Mouse (Mus musculus) embryonic facial prominence, embryonic 12.5 days (tissue): Measurements from ENCODE around the gene Cenph. TPM values are rescaled to one million over a fixed set of nuclear protein-coding genes. Genes with fewer than 3 reads are reported as not detected.
A peak's percentile ranks its signal among the peaks of the same experiment; 100 is the strongest.
"Not testable (repeated sequence)": the region's sequence is repeated elsewhere in the genome, so short reads cannot be mapped to it uniquely, and the experiment has no call there.

ENCODE experiments used
- ATAC-seq: fragments of 200-750 bp; cut with Nextera tagmentation; 2 replicates; pipeline ENCODE4 v1.8.0; 2017; ENCODE audit not compliant: insufficient number of reproducible peaks, insufficient read depth, low FRiP score, low TSS enrichment
- H3K27ac ChIP-seq: fragments of 300-500 bp; sonication (generic); 2 replicates; pipeline ENCODE4 v1.5.1; 2016; ENCODE audit warnings: mild to moderate bottlenecking
- H3K27me3 ChIP-seq: fragments of 300-500 bp; sonication (generic); 2 replicates; pipeline ENCODE4 v1.6.1; 2016; ENCODE audit warnings: mild to moderate bottlenecking, moderate library complexity
- H3K36me3 ChIP-seq: fragments of 300-500 bp; sonication (generic); 2 replicates; pipeline ENCODE4 v1.6.1; 2016; ENCODE audit warnings: mild to moderate bottlenecking
- H3K4me1 ChIP-seq: fragments of 300-500 bp; sonication (generic); 2 replicates; pipeline ENCODE4 v1.6.1; 2016
- H3K4me2 ChIP-seq: fragments of 300-500 bp; sonication (generic); replicated peaks from 2 replicates; pipeline ENCODE4 v1.6.1; 2016; ENCODE audit warnings: mild to moderate bottlenecking, moderate library complexity
- H3K4me3 ChIP-seq: fragments of 300-500 bp; sonication (generic); 2 replicates; pipeline ENCODE4 v1.5.1; 2016; ENCODE audit warnings: mild to moderate bottlenecking
- H3K9ac ChIP-seq: fragments of 300-500 bp; sonication (generic); 2 replicates; pipeline ENCODE4 v1.6.1; 2016; ENCODE audit warnings: mild to moderate bottlenecking, moderate library complexity
- H3K9me3 ChIP-seq: fragments of 300-500 bp; sonication (generic); 2 replicates; pipeline ENCODE4 v1.6.1; 2016; ENCODE audit warnings: mild to moderate bottlenecking, moderate library complexity
- WGBS: fragments of 180-500 bp; shearing (Covaris S2); methylation state at CpG from one replicate; pipeline ENCODE4 v1.1.7; 2016; 5-methylcytosine and 5-hydroxymethylcytosine counted together
- polyA plus RNA-seq: library from polyadenylated mRNA; unstranded; fragments of >200 nt; fragmentation: Nextera tagmentation; extraction: Ambion mirVana; gene quantifications from 2 replicates; pipeline ENCODE4 v1.2.1, GENCODE M21; 2016

The Cenph gene
- 44.3 and 50.3 TPM in 2 replicates for polyA plus RNA-seq

GRCm38 (mm10) chr13:100775252-100776055 lies at the start of gene Cenph:
Gene Cenph (minus strand): TSS chr13:100775899.
- under 1% methylated on average over 46 of the region's 46 CpGs for WGBS
- H3K27me3 ChIP-seq: no peaks in the 10 kb centered on the region
- H3K36me3 ChIP-seq: peaks cover 29% of the 10 kb centered on the region
- H3K4me3 ChIP-seq: peak within 1 kb of the TSS; percentile 87
- H3K9ac ChIP-seq: peak within 1 kb of the TSS; percentile 70
- ATAC-seq: peak; percentile 81
- H3K4me2 ChIP-seq: peak within 1 kb of the TSS; percentile 89
- peaks cover 16% of the 10 kb centered on the region for H3K4me1 ChIP-seq
- no peaks in the 10 kb centered on the region for H3K9me3 ChIP-seq
- 0 out of 2 replicates have a peak within 1 kb of the TSS, but pooled peaks have one; percentile 42 for H3K27ac ChIP-seq

- Histone ChIP-seq H3K27me3 (no peaks in the 10 kb centered on the region), H3K4me3 (no peak overlapping the region), H3K4me1 (no peaks in the 10 kb centered on the region), H3K9ac (no peak overlapping the region), H3K27ac (no peak overlapping the region), H3K4me2 (no peak overlapping the region), H3K36me3 (peaks cover 46% of the 10 kb centered on the region), H3K9me3 (no peaks in the 10 kb centered on the region)
- 95% methylated on average over 3 of the region's 3 CpGs for WGBS
- ATAC-seq: no peak
Observed at GRCm38 (mm10) chr13:100824916-100825315, 49.2 kb upstream of the Cenph start.

- WGBS: 89% methylated on average over 6 of the region's 6 CpGs
- Histone ChIP-seq H3K9ac (no peak overlapping the region), H3K4me1 (no peaks in the 10 kb centered on the region), H3K4me3 (no peak overlapping the region), H3K27me3 (no peaks in the 10 kb centered on the region), H3K27ac (no peak overlapping the region), H3K9me3 (no peaks in the 10 kb centered on the region), H3K4me2 (no peak overlapping the region), H3K36me3 (peaks cover 51% of the 10 kb centered on the region)
- no peak for ATAC-seq
Observed at GRCm38 (mm10) chr13:100824306-100824705, 48.6 kb upstream of the Cenph start.

- WGBS: 94% methylated on average over 3 of the region's 3 CpGs
- no peak for ATAC-seq
- H3K4me3 ChIP-seq: no peak overlapping the region
- no peaks in the 10 kb centered on the region for H3K27me3 ChIP-seq
- H3K36me3 ChIP-seq: peaks cover 53% of the 10 kb centered on the region
- no peaks in the 10 kb centered on the region for H3K4me1 ChIP-seq
- H3K9ac ChIP-seq: no peak overlapping the region
- H3K27ac ChIP-seq: no peak overlapping the region
- H3K4me2 ChIP-seq: no peak overlapping the region
- H3K9me3 ChIP-seq: no peaks in the 10 kb centered on the region
Observed at GRCm38 (mm10) chr13:100823863-100824262, 48.2 kb upstream of the Cenph start.

- Histone ChIP-seq H3K4me3 (no peak overlapping the region), H3K4me2 (no peak overlapping the region), H3K36me3 (peaks cover 67% of the 10 kb centered on the region), H3K27me3 (no peaks in the 10 kb centered on the region), H3K27ac (no peak overlapping the region), H3K9ac (no peak overlapping the region), H3K4me1 (no peaks in the 10 kb centered on the region), H3K9me3 (no peaks in the 10 kb centered on the region)
- no peak for ATAC-seq
- 92% methylated on average over 6 of the region's 6 CpGs for WGBS
Observed at GRCm38 (mm10) chr13:100814451-100814850, 38.8 kb upstream of the Cenph start.

- Histone ChIP-seq H3K9me3 (no peaks in the 10 kb centered on the region), H3K4me3 (no peak overlapping the region), H3K4me2 (no peak overlapping the region), H3K36me3 (peaks cover 69% of the 10 kb centered on the region), H3K27ac (no peak overlapping the region), H3K27me3 (no peaks in the 10 kb centered on the region), H3K9ac (no peak overlapping the region), H3K4me1 (no peaks in the 10 kb centered on the region)
- 92% methylated on average over 3 of the region's 3 CpGs for WGBS
- ATAC-seq: no peak
Observed at GRCm38 (mm10) chr13:100805776-100806175, 30.1 kb upstream of the Cenph start.

- Histone ChIP-seq H3K4me3 (no peak overlapping the region), H3K9ac (no peak overlapping the region)
- WGBS: 85% methylated on average over 6 of the region's 6 CpGs
Observed at GRCm38 (mm10) chr13:100797171-100797570, 21.5 kb upstream of the Cenph start.

GRCm38 (mm10) chr13:100789083-100789482 lies 13.4 kb upstream of the Cenph start:
- H3K4me2 ChIP-seq: no peak overlapping the region
- peaks cover 11% of the 10 kb centered on the region for H3K4me1 ChIP-seq
- no peak overlapping the region for H3K4me3 ChIP-seq
- no peak for ATAC-seq
- WGBS: 76% methylated on average over 3 of the region's 3 CpGs
- peaks cover 3% of the 10 kb centered on the region; the same call in 1 of the 2 replicates for H3K36me3 ChIP-seq
- no peak overlapping the region for H3K9ac ChIP-seq
- H3K27me3 ChIP-seq: no peaks in the 10 kb centered on the region
- no peaks in the 10 kb centered on the region for H3K9me3 ChIP-seq
- H3K27ac ChIP-seq: no peak overlapping the region

More at GRCm38 (mm10) chr13:100797171-100797570, 21.5 kb upstream of the Cenph start:
- Histone ChIP-seq H3K36me3 (peaks cover 13% of the 10 kb centered on the region), H3K9me3 (no peaks in the 10 kb centered on the region), H3K4me1 (no peaks in the 10 kb centered on the region), H3K4me2 (no peak overlapping the region), H3K27me3 (no peaks in the 10 kb centered on the region), H3K27ac (no peak overlapping the region)
- ATAC-seq: no peak

GRCm38 (mm10) chr13:100788057-100788456 lies 12.4 kb upstream of the Cenph start:
- H3K27me3 ChIP-seq, H3K4me2 ChIP-seq, H3K4me3 ChIP-seq, H3K9ac ChIP-seq, H3K9me3 ChIP-seq, H3K27ac ChIP-seq, ATAC-seq: not testable (repeated sequence)
- H3K36me3 ChIP-seq: peaks cover 13% of the 10 kb centered on the region
- WGBS: 92% methylated on average over 13 of the region's 14 CpGs
- H3K4me1 ChIP-seq: peaks cover 16% of the 10 kb centered on the region

- Histone ChIP-seq H3K4me1 (peaks cover 16% of the 10 kb centered on the region), H3K36me3 (peaks cover 17% of the 10 kb centered on the region), H3K27me3 (no peaks in the 10 kb centered on the region), H3K9ac (no peak overlapping the region), H3K9me3 (no peaks in the 10 kb centered on the region), H3K4me3 (no peak overlapping the region), H3K27ac (no peak overlapping the region), H3K4me2 (no peak overlapping the region)
- 68% methylated on average over 6 of the region's 6 CpGs for WGBS
- no peak for ATAC-seq
Observed at GRCm38 (mm10) chr13:100787316-100788010, 11.8 kb upstream of the Cenph start.

GRCm38 (mm10) chr13:100786414-100786867 lies 10.7 kb upstream of the Cenph start, which contains the start of gene Ccnb1:
Gene Ccnb1 (minus strand): TSS chr13:100786570.
- Histone ChIP-seq H3K4me2 (peak within 1 kb of the TSS; percentile 69), H3K9me3 (no peaks in the 10 kb centered on the region), H3K4me3 (peak within 1 kb of the TSS; percentile 67), H3K9ac (peak within 1 kb of the TSS; percentile 72), H3K4me1 (peaks cover 16% of the 10 kb centered on the region), H3K27me3 (no peaks in the 10 kb centered on the region), H3K36me3 (peaks cover 27% of the 10 kb centered on the region), H3K27ac (peak within 1 kb of the TSS; percentile 67)
- WGBS: under 1% methylated on average over 35 of the region's 35 CpGs
- peak; percentile 97 for ATAC-seq
